10 mouse cellular contexts compared by ENCODE assay signal in genomic region chr4:44434593-44434992, GRCm38 (mm10).
DNase-seq lines count a peak whose midpoint lies in the region; ATAC-seq and TF ChIP-seq lines count a peak whose summit lies in the region.
"Had no signal": no experiment of that assay in that cellular context is flagged by ENCODE, and none has a peak within 500 bp of the region (broad histone marks: within the 10 kb centered on the region; RNA-seq: fewer than 3 reads in every experiment).

No protein-coding gene starts in this region.

- 48% methylated on average over 9 of the region's 9 CpGs for WGBS in forebrain, embryonic 10.5 days
- WGBS in forebrain, embryonic 12.5 days, result 42% methylated on average over 9 of the region's 9 CpGs
- 35% methylated on average over 9 of the region's 9 CpGs for WGBS in embryonic facial prominence, embryonic 11.5 days
- 30% methylated on average over 9 of the region's 9 CpGs for WGBS in stomach, postnatal 0 days

- H3K4me3 ChIP-seq in forebrain, embryonic 10.5 days, result no peak overlapping the region
- no peak overlapping the region for H3K4me3 ChIP-seq in forebrain, embryonic 12.5 days (replicated peaks)
- H3K4me3 ChIP-seq in embryonic facial prominence, embryonic 11.5 days (ENCODE audit: low read depth, low read length), result no peak overlapping the region
- no peak overlapping the region for H3K4me3 ChIP-seq in stomach, postnatal 0 days (ENCODE audit: low read depth, low read length)
- H3K4me3 ChIP-seq: embryonic facial prominence, embryonic 13.5 days; liver, embryonic 15.5 days had no signal

- no peak overlapping the region for H3K4me2 ChIP-seq in forebrain, embryonic 12.5 days
- H3K4me2 ChIP-seq in embryonic facial prominence, embryonic 11.5 days (ENCODE audit: low read depth, low read length), result no peak overlapping the region
- H3K4me2 ChIP-seq in stomach, postnatal 0 days (replicated peaks; ENCODE audit: low read depth), result no peak overlapping the region
- H3K4me2 ChIP-seq: embryonic facial prominence, embryonic 13.5 days; liver, embryonic 15.5 days had no signal

- no peak overlapping the region for H3K9ac ChIP-seq in forebrain, embryonic 12.5 days
- no peak overlapping the region for H3K9ac ChIP-seq in embryonic facial prominence, embryonic 11.5 days (replicated peaks; ENCODE audit: low read length)
- H3K9ac ChIP-seq in stomach, postnatal 0 days (ENCODE audit: low read length), result no peak overlapping the region
- H3K9ac ChIP-seq: embryonic facial prominence, embryonic 13.5 days; liver, embryonic 15.5 days had no signal

- ATAC-seq in forebrain, embryonic 12.5 days (ENCODE audit: low FRiP score), result no peak
- no peak for ATAC-seq in embryonic facial prominence, embryonic 11.5 days (replicated peaks; ENCODE audit: insufficient number of reproducible peaks, low FRiP score, low TSS enrichment, low read depth)
- ATAC-seq in stomach, postnatal 0 days (ENCODE audit: low FRiP score, low TSS enrichment), result no peak
- no peak for ATAC-seq in monocyte, adult 5-6 weeks (replicated peaks; ENCODE audit: insufficient number of reproducible peaks, low FRiP score, low TSS enrichment, poor library complexity, severe bottlenecking)

- H3K9me3 ChIP-seq in forebrain, embryonic 10.5 days, result no peaks in the 10 kb centered on the region
- H3K9me3 ChIP-seq in forebrain, embryonic 12.5 days, result no peaks in the 10 kb centered on the region
- no peaks in the 10 kb centered on the region for H3K9me3 ChIP-seq in embryonic facial prominence, embryonic 11.5 days (replicated peaks; ENCODE audit: control insufficient read depth, low read length)
- no peaks in the 10 kb centered on the region for H3K9me3 ChIP-seq in stomach, postnatal 0 days (ENCODE audit: control insufficient read depth, low read length)
- H3K9me3 ChIP-seq: embryonic facial prominence, embryonic 13.5 days; liver, embryonic 15.5 days had no signal

- no peaks in the 10 kb centered on the region for H3K36me3 ChIP-seq in forebrain, embryonic 10.5 days (replicated peaks)
- H3K36me3 ChIP-seq in forebrain, embryonic 12.5 days (replicated peaks), result no peaks in the 10 kb centered on the region
- H3K36me3 ChIP-seq in embryonic facial prominence, embryonic 11.5 days (replicated peaks; ENCODE audit: control insufficient read depth, insufficient read depth, low read depth, low read length), result no peaks in the 10 kb centered on the region
- no peaks in the 10 kb centered on the region for H3K36me3 ChIP-seq in stomach, postnatal 0 days (ENCODE audit: control insufficient read depth, insufficient read depth, low read length)
- H3K36me3 ChIP-seq: embryonic facial prominence, embryonic 13.5 days; liver, embryonic 15.5 days had no signal

- peak; percentile 35 for DNase-seq in forebrain, embryonic 10.5 days (ENCODE audit: extremely low spot score, low spot score)
- DNase-seq in ovary, postnatal 14 days (ENCODE audit: low spot score), result peak; percentile 9
- DNase-seq in ovary, postnatal 10 days (ENCODE audit: low spot score), result no peak
- DNase-seq in embryonic facial prominence, embryonic 11.5 days (ENCODE audit: low spot score), result peak; percentile 72
- peak; percentile 31 for DNase-seq in stomach, postnatal 0 days (ENCODE audit: low spot score)
- DNase-seq in cerebellum, adult 8-10 months, result no peak

- no peak overlapping the region for H3K27ac ChIP-seq in forebrain, embryonic 10.5 days
- H3K27ac ChIP-seq in forebrain, embryonic 12.5 days, result no peak overlapping the region
- no peak overlapping the region for H3K27ac ChIP-seq in embryonic facial prominence, embryonic 11.5 days (replicated peaks; ENCODE audit: low read depth, low read length)
- no peak overlapping the region for H3K27ac ChIP-seq in stomach, postnatal 0 days (replicated peaks)
- H3K27ac ChIP-seq: embryonic facial prominence, embryonic 13.5 days; liver, embryonic 15.5 days had no signal

- no peaks in the 10 kb centered on the region; the same call in 1 of the 2 replicates for H3K27me3 ChIP-seq in forebrain, embryonic 10.5 days (ENCODE audit: poor library complexity, severe bottlenecking)
- peaks cover 4% of the 10 kb centered on the region; the same call in 1 of the 2 replicates for H3K27me3 ChIP-seq in forebrain, embryonic 12.5 days
- H3K27me3 ChIP-seq in embryonic facial prominence, embryonic 11.5 days (ENCODE audit: control insufficient read depth, insufficient read depth, low read length), result no peaks in the 10 kb centered on the region
- H3K27me3 ChIP-seq in stomach, postnatal 0 days (ENCODE audit: control insufficient read depth, insufficient read depth, low read length), result no peaks in the 10 kb centered on the region
- H3K27me3 ChIP-seq: embryonic facial prominence, embryonic 13.5 days; liver, embryonic 15.5 days had no signal

- H3K4me1 ChIP-seq in forebrain, embryonic 10.5 days, result no peaks in the 10 kb centered on the region
- no peaks in the 10 kb centered on the region for H3K4me1 ChIP-seq in forebrain, embryonic 12.5 days
- no peaks in the 10 kb centered on the region for H3K4me1 ChIP-seq in embryonic facial prominence, embryonic 11.5 days (ENCODE audit: control insufficient read depth, insufficient read depth, low read length)
- H3K4me1 ChIP-seq in stomach, postnatal 0 days (replicated peaks; ENCODE audit: control insufficient read depth, insufficient read depth), result no peaks in the 10 kb centered on the region
- H3K4me1 ChIP-seq: embryonic facial prominence, embryonic 13.5 days; liver, embryonic 15.5 days had no signal

- no peak for TF ChIP-seq CTCF in stomach, postnatal 0 days (IDR thresholded peaks at IDR 0.05; ENCODE audit: low read depth)

- no peak for TF ChIP-seq EP300 in stomach, postnatal 0 days (optimal IDR thresholded peaks at IDR 0.05)

Comparison
In these comparisons a context has a peak if more than half of its experiments do, and no peak if none do; other contexts are left out.
1. DNase-seq: peak in forebrain, embryonic 10.5 days (single experiment), ovary, postnatal 14 days (single experiment), embryonic facial prominence, embryonic 11.5 days (single experiment) and stomach, postnatal 0 days (single experiment); none in ovary, postnatal 10 days (single experiment) and cerebellum, adult 8-10 months (single experiment).